In the genomic region with DNA sequence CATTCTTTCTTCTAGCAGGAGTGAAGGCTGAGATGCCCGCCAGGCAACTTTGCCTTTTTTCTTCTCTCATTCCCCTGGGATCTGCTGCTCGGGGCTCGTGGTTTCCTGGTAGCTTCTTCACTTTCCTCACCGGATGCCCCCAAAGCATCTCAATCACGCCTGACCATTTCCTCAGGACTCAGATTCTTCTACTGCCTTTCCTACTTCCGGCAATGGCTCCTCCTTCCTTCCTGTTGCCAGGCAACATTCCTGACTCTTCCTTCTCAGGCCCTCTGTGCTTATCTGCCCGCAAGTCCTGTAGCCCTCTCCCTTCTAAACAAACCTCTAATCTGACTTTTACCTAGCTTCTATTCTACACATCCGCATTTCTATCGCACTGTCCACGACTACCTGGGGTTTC, we compare ENCODE assay signal across 9 mouse cellular contexts.
A peak's percentile ranks its signal among the peaks of the same experiment; 100 is the strongest.
DNase-seq lines count a peak whose midpoint lies in the region; ATAC-seq and TF ChIP-seq lines count a peak whose summit lies in the region.
"Had no signal": no experiment of that assay in that cellular context is flagged by ENCODE, and none has a peak within 500 bp of the region (broad histone marks: within the 10 kb centered on the region; RNA-seq: fewer than 3 reads in every experiment).

No protein-coding gene starts in this region.

- no peaks in the 10 kb centered on the region for H3K36me3 ChIP-seq in lung, embryonic 14.5 days (ENCODE audit: insufficient read depth)
- H3K36me3 ChIP-seq in kidney, postnatal 0 days (ENCODE audit: insufficient read depth, low read length) = no peaks in the 10 kb centered on the region
- H3K36me3 ChIP-seq in stomach, postnatal 0 days (ENCODE audit: control insufficient read depth, insufficient read depth, low read length) = no peaks in the 10 kb centered on the region

- H3K4me3 ChIP-seq in lung, embryonic 14.5 days (ENCODE audit: low read depth, low read length) = no peak overlapping the region
- no peak overlapping the region for H3K4me3 ChIP-seq in kidney, postnatal 0 days (replicated peaks; ENCODE audit: low read depth, low read length)
- no peak overlapping the region for H3K4me3 ChIP-seq in stomach, postnatal 0 days (ENCODE audit: low read depth, low read length)

- peak overlapping the region; percentile 83 for H3K27ac ChIP-seq in lung, embryonic 14.5 days (ENCODE audit: low read depth)
- peak overlapping the region; percentile 57 for H3K27ac ChIP-seq in kidney, postnatal 0 days
- H3K27ac ChIP-seq in stomach, postnatal 0 days (replicated peaks) = peak overlapping the region; percentile 61

- no peak overlapping the region for H3K9ac ChIP-seq in lung, embryonic 14.5 days
- H3K9ac ChIP-seq in kidney, postnatal 0 days (ENCODE audit: low read depth, low read length) = no peak overlapping the region
- no peak overlapping the region for H3K9ac ChIP-seq in stomach, postnatal 0 days (ENCODE audit: low read length)

- no peak for TF ChIP-seq CTCF in lung, embryonic 14.5 days (IDR thresholded peaks at IDR 0.05; ENCODE audit: low read depth)
- no peak for TF ChIP-seq CTCF in kidney, postnatal 0 days (IDR thresholded peaks at IDR 0.05; ENCODE audit: low read depth)
- TF ChIP-seq CTCF in stomach, postnatal 0 days (IDR thresholded peaks at IDR 0.05; ENCODE audit: low read depth) = no peak

- no peak for TF ChIP-seq EP300 in stomach, postnatal 0 days (optimal IDR thresholded peaks at IDR 0.05)

- peaks cover 62% of the 10 kb centered on the region for H3K4me1 ChIP-seq in lung, embryonic 14.5 days (ENCODE audit: insufficient read depth)
- peaks cover 25% of the 10 kb centered on the region for H3K4me1 ChIP-seq in kidney, postnatal 0 days (replicated peaks; ENCODE audit: insufficient read depth, low read length)
- peaks cover 2% of the 10 kb centered on the region; the same call in 1 of the 2 replicates for H3K4me1 ChIP-seq in stomach, postnatal 0 days (replicated peaks; ENCODE audit: control insufficient read depth, insufficient read depth)

- peak; percentile 30 for DNase-seq in adrenal gland, adult 2 months
- DNase-seq in adrenal gland, postnatal 14 days = no peak
- DNase-seq in lung, embryonic 14.5 days = peak; percentile 66
- no peak for DNase-seq in lung, postnatal 14 days
- peak; percentile 78 for DNase-seq in kidney, postnatal 0 days (ENCODE audit: low spot score)
- DNase-seq in stomach, postnatal 0 days (ENCODE audit: low spot score) = peak; percentile 48
- DNase-seq in right cerebral cortex, adult 18-20 months = no peak
- DNase-seq in spleen, postnatal 14 days (ENCODE audit: low spot score in 2 of 2) = no peak

- WGBS in lung, embryonic 14.5 days = 50% methylated on average over 10 of the region's 10 CpGs
- 47% methylated on average over 10 of the region's 10 CpGs for WGBS in kidney, postnatal 0 days
- 52% methylated on average over 10 of the region's 10 CpGs for WGBS in stomach, postnatal 0 days

- no peaks in the 10 kb centered on the region for H3K27me3 ChIP-seq in lung, embryonic 14.5 days (ENCODE audit: insufficient read depth, low read length)
- H3K27me3 ChIP-seq in kidney, postnatal 0 days (ENCODE audit: insufficient read depth, low read length) = no peaks in the 10 kb centered on the region
- no peaks in the 10 kb centered on the region for H3K27me3 ChIP-seq in stomach, postnatal 0 days (ENCODE audit: control insufficient read depth, insufficient read depth, low read length)
- H3K27me3 ChIP-seq: Patski had no signal

- H3K4me2 ChIP-seq in lung, embryonic 14.5 days = 0 out of 2 replicates have a peak overlapping the region, but pooled peaks have one; percentile 20
- H3K4me2 ChIP-seq in kidney, postnatal 0 days (ENCODE audit: low read length) = no peak overlapping the region
- H3K4me2 ChIP-seq in stomach, postnatal 0 days (replicated peaks; ENCODE audit: low read depth) = no peak overlapping the region

- no peaks in the 10 kb centered on the region for H3K9me3 ChIP-seq in lung, embryonic 14.5 days (ENCODE audit: low read depth, low read length)
- H3K9me3 ChIP-seq in kidney, postnatal 0 days (replicated peaks; ENCODE audit: low read length) = no peaks in the 10 kb centered on the region
- no peaks in the 10 kb centered on the region for H3K9me3 ChIP-seq in stomach, postnatal 0 days (ENCODE audit: control insufficient read depth, low read length)

- ATAC-seq in lung, embryonic 14.5 days (ENCODE audit: insufficient read depth) = peak; percentile 26; the same call in 1 of the 2 replicates
- ATAC-seq in kidney, postnatal 0 days (replicated peaks; ENCODE audit: low FRiP score, low read depth) = 0 out of 2 replicates have a peak, but pooled peaks have one; percentile 16
- ATAC-seq in stomach, postnatal 0 days (ENCODE audit: low FRiP score, low TSS enrichment) = no peak
- ATAC-seq: Patski had no signal

Comparison
In these comparisons a context has a peak if more than half of its experiments do, and no peak if none do; other contexts are left out.
1. DNase-seq: peak in adrenal gland, adult 2 months (single experiment), lung, embryonic 14.5 days (single experiment), kidney, postnatal 0 days (single experiment) and stomach, postnatal 0 days (single experiment); none in adrenal gland, postnatal 14 days (single experiment), lung, postnatal 14 days (single experiment), right cerebral cortex, adult 18-20 months (single experiment) and spleen, postnatal 14 days (0 of 2).
2. Peak in every context shown above with its lines, with median percentiles within 50 percentile points of each other: H3K27ac ChIP-seq.